Mouse (Mus musculus) A20 (cell line): ENCODE results near the gene Tmod2.
"Not testable (repeated sequence)": the region's sequence is repeated elsewhere in the genome, so short reads cannot be mapped to it uniquely, and the experiment has no call there.

Source experiments
- DNase-seq: peaks from one replicate; pipeline ENCODE4 v3.0.0-alpha.2; 2011; ENCODE audit warnings: low read depth, low spot score

Gene Tmod2

DNA sequence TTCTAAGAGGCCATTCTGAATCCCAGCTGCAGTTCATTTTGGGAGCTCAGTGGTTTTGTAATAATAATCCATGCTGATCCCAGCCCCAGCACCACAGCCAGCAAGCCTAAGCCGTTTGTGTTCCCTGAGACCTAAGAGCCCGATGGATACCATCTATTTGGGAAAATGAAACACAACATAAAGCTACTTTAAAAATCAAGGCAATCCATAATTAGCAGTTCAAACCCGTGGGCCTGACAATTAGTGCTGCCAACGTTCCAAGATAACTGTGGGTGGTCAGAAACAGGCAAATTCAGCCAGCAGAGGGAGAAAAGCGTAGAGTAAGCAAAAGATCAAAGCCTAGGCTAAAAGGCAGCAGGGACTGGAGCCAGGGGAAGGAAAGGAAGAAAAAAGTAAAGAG is 59.8 kb downstream of the Tmod2 start:
- no peak for DNase-seq

GRCm38 (mm10) chr9:75549010-75549409 is 62.1 kb downstream of the Tmod2 start:
- no peak for DNase-seq

- DNase-seq, result peak; percentile 36
Measured at GRCm38 (mm10) chr9:75546885-75547553, 64.1 kb downstream of the Tmod2 start.

GRCm38 (mm10) chr9:75545514-75545913 is 65.6 kb downstream of the Tmod2 start:
- no peak for DNase-seq

DNA sequence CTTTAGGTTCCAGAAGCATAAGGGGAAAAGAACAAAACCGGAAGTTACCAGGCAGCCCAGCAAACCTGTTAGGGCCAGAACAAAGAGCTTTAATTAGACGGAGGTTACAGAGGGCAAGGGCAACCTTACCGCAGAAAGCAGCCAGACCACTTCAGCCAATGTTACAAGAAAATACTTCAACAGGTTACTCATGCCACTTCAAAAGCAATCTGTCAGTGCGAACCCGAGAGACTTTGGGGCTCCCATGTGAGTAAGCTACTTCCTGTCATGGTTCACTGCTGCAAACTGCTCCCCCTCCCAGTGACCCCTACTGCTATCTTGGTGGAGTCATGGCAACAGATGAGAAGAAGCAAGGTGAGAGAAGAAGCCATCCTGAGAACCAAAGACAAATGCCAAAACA is 69.6 kb downstream of the Tmod2 start:
- DNase-seq, result peak; percentile 74

GRCm38 (mm10) chr9:75536422-75536821 is 74.7 kb downstream of the Tmod2 start:
- DNase-seq, result no peak

DNA sequence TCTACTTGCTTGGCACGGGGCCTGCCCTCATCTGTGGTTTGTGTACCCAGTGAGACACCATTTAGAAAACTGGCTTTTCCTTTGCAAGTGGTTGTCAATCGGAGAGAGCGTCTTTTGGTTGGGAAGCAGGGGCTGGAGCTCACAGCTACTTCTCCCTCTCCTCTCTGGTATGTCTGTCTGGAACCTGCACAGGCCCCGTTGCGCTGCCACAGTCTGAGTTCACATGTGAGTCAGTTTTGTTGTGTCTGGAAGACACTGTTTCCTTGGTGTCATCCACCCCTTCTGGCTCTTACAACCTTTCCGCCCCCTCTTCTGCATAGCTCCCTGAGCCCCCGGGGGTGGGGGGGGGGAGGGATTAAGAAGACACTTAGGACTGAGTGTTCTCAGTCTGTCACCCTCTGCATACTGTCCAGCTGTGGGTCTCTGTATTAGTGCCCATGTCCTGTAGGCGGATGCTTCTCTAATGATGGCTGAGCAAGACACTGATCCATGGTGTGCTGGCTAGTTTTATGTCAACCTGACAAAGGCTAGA is 76.6 kb downstream of the Tmod2 start:
- DNase-seq, result no peak

DNA sequence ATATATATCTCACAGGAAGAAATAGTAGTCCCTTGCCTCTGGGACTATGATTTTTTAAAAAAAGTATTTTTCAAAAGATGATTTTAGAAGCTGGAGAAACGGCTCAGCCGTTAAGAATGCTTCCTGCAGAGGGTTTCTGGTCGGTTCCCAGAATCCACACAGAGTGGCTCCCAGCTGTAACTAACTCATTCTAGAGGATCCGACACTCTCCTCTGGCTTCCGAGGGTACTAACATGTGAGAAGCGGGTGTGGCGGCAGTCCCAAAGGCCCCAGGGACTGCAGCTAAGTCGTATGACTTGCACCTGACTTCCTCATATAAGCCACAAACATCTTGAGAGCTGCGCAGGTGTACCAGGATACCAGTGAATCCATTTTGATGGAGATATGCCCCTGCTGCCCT is 78.1 kb downstream of the Tmod2 start:
- DNase-seq, result not testable (repeated sequence)

GRCm38 (mm10) chr9:75532461-75532860 is 78.7 kb downstream of the Tmod2 start:
- no peak for DNase-seq

GRCm38 (mm10) chr9:75529358-75529757 is 81.8 kb downstream of the Tmod2 start:
- DNase-seq, result no peak

GRCm38 (mm10) chr9:75528096-75528495 is 83.0 kb downstream of the Tmod2 start:
- peak; percentile 17 for DNase-seq

DNA sequence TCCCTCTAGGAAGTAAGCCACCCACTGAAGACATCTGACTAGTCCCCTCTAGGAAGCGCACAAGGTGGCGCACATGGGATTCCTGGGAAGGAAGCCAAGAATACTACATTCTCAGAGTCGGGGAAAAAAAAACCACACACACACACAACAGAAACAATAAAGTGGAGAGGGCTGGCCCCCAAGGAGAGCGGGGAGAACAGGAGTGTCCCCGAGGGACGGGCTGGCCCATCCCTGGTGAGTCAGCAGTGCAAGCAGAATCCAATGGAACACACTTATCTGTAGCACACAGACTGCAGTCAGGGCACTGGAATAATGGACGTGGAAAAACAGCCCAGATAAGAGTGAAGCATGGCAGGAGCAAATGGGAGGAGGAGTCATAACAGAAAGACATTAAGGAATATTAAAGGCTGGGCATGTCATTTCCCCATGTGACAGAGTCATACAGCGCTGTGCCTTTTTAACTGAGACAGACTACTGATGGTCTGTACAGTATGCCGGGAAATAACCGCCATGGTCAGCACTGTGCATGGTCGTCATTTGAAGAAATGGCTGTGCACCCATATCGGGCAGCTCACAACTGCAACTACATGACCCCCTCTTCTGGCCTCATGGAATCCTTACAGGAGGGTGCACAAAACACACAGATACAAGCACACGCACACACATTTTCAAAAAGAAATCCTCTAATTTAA is 83.6 kb downstream of the Tmod2 start:
- no peak for DNase-seq

GRCm38 (mm10) chr9:75523646-75524045 is 87.5 kb downstream of the Tmod2 start:
- no peak for DNase-seq

DNA sequence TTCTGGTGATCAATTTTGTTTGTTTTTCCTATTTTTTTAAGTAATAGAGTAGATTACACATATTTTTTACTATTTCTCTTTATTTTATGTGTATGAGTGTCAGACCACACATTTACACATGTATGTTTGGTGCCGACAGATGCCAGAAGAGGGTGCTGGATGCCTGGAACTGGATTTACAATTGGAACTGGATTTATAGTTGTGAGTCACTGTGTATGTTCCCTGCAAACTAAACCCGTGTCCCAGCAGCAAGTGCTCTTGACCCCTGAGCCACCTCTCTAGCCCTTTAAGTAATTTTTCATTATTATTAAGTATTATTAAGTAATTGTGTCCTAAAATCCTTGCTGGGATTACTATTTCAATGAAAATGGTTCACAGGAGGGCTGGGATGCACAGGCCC is 88.9 kb downstream of the Tmod2 start:
- DNase-seq, result no peak

DNA sequence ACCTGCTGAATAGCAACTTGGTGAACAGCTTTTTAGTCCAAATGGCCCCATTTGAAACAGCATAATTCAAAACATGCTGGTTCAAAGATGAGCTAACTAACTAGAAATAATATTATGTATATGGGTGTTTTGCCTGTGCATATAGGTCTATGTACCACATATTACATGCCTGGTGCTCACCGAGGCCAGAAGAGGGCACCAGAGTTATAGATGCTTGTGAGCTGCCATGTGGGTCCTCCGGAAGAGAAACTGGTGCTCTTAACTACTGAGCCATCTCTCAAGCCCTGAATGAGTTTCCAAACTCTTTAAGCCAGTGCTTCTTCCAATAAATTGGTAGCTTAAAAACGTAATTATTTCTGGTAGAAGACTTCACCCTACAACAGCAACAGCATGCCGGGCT is 89.3 kb downstream of the Tmod2 start:
- peak; percentile 72 for DNase-seq

DNA sequence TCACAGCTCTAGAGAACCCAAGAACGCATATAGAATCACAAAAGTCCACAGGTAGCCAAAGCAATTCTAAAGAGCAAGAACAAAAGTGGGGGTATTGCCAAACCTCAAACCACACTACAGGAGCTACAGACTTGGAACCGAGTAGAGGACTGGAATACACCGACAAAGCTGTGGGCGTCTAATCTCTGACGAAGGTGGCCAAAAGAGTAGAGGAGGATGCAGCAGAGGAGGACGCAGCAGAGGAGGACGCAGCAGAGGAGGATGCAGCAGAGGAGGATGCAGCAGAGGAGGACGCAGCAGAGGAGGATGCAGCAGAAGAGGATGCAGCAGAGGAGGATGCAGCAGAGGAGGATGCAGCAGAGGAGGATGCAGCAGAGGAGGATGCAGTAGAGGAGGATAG is 90.2 kb downstream of the Tmod2 start:
- no peak for DNase-seq

- no peak for DNase-seq
Measured at GRCm38 (mm10) chr9:75517751-75518150, 93.4 kb downstream of the Tmod2 start.
